Mouse (Mus musculus): ENCODE measurements around the gene Lrrc73.

Gene Lrrc73

GRCm38 (mm10) chr17:46296601-46297000, 43.3 kb downstream of the Lrrc73 start:
- DNase-seq (ENCODE audit: low spot score) = no peak

DNA sequence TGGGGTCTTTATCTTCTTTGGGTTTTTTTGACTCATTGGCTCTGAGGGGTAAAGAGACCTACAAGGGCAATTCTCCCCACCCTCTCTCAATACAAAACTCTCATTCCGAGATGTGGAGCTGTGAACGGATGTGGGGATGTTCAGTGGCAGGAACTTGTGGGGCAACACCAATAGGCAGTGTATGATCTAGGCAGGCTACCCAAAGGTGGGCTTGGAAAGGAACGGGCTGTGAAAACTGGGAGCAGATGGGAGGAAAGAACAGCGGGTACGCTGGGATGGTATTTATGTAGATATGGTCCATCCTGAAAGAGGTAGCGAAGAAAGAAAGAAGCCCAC, 43.7 kb downstream of the Lrrc73 start:
- DNase-seq (ENCODE audit: low spot score) = no peak

- DNase-seq (ENCODE audit: low spot score) = no peak
Observed at GRCm38 (mm10) chr17:46297364-46298219, 44.3 kb downstream of the Lrrc73 start, which contains the start of gene Dlk2. Gene Dlk2, plus strand, starts transcription at chr17:46297421.

- peak; percentile 52 for DNase-seq (ENCODE audit: low spot score)
Observed at GRCm38 (mm10) chr17:46298220-46298913, 45.0 kb downstream of the Lrrc73 start.

GRCm38 (mm10) chr17:46301892-46302291, 48.6 kb downstream of the Lrrc73 start:
- DNase-seq (ENCODE audit: low spot score) = no peak

GRCm38 (mm10) chr17:46304184-46304583, 50.9 kb downstream of the Lrrc73 start:
- DNase-seq (ENCODE audit: low spot score) = no peak

Measured in spleen, adult 12 weeks (tissue).